Mouse (Mus musculus): ENCODE measurements around the gene Rtn4r.

- TF ChIP-seq POLR2A (IDR thresholded peaks at IDR 0.05; ENCODE audit: borderline replicate concordance, control insufficient read depth, low read depth, low read length): no peak
- TF ChIP-seq CTCF (IDR thresholded peaks at IDR 0.05; ENCODE audit: control insufficient read depth, insufficient read depth, low read length): no peak
Measured at GRCm38 (mm10) chr16:18201620-18202019, 74.2 kb downstream of the Rtn4r start.
